Mouse (Mus musculus) heart, embryonic 11.5 days (tissue): Measurements from ENCODE around the gene Zfp449. TPM values are rescaled to one million over a fixed set of nuclear protein-coding genes. Genes with fewer than 3 reads are reported as not detected.
A peak's percentile ranks its signal among the peaks of the same experiment; 100 is the strongest.

Experiments used
- ATAC-seq: fragments of 200-750 bp; cut with Nextera tagmentation; replicated peaks from 2 replicates; pipeline ENCODE4 v1.8.0; 2017; ENCODE audit warnings: moderate library complexity; ENCODE audit not compliant: insufficient number of reproducible peaks, low FRiP score, low TSS enrichment
- H3K27ac ChIP-seq: fragments of 300-500 bp; sonication (generic); 2 replicates; pipeline ENCODE4 v1.5.1; 2014; ENCODE audit warnings: mild to moderate bottlenecking, low read depth, low read length
- H3K27me3 ChIP-seq: fragments of 300-500 bp; sonication (generic); 2 replicates; pipeline ENCODE4 v1.6.1; 2014; ENCODE audit warnings: mild to moderate bottlenecking, low read length, mixed read lengths; ENCODE audit not compliant: control insufficient read depth, insufficient read depth
- H3K36me3 ChIP-seq: fragments of 300-500 bp; sonication (generic); 2 replicates; pipeline ENCODE4 v1.6.1; 2014; ENCODE audit warnings: mild to moderate bottlenecking, low read length, moderate library complexity, mixed read lengths; ENCODE audit not compliant: control insufficient read depth, insufficient read depth
- H3K4me1 ChIP-seq: fragments of 300-500 bp; sonication (generic); 2 replicates; pipeline ENCODE4 v1.6.1; 2014; ENCODE audit warnings: low read length; ENCODE audit not compliant: control insufficient read depth, insufficient read depth
- H3K4me2 ChIP-seq: fragments of 300-500 bp; sonication (generic); 2 replicates; pipeline ENCODE4 v1.6.1; 2014; ENCODE audit warnings: mild to moderate bottlenecking, moderate library complexity
- H3K4me3 ChIP-seq: fragments of 300-500 bp; sonication (generic); 2 replicates; pipeline ENCODE4 v1.5.1; 2014; ENCODE audit warnings: low read depth, low read length
- H3K9ac ChIP-seq: fragments of 300-500 bp; sonication (generic); 2 replicates; pipeline ENCODE4 v1.6.1; 2014; ENCODE audit warnings: mild to moderate bottlenecking, low read depth, low read length, moderate library complexity
- H3K9me3 ChIP-seq: fragments of 300-500 bp; sonication (generic); replicated peaks from 2 replicates; pipeline ENCODE4 v1.6.1; 2016; ENCODE audit warnings: low read length; ENCODE audit not compliant: control insufficient read depth
- WGBS: fragments of 180-500 bp; shearing (Covaris S2); extraction: QIAGEN DNeasy Blood & Tissue Kit; methylation state at CpG from one replicate; pipeline ENCODE4 v1.1.7; 2014; ENCODE audit not compliant: insufficient replicate concordance; 5-methylcytosine and 5-hydroxymethylcytosine counted together
- polyA plus RNA-seq: library from polyadenylated mRNA; unstranded; fragments of >200 nt; fragmentation: Nextera tagmentation; extraction: Ambion mirVana; gene quantifications from 2 replicates; pipeline ENCODE4 v1.2.1, GENCODE M21; 2014

The Zfp449 gene
- polyA plus RNA-seq: 8.0 and 9.7 TPM in 2 replicates

GRCm38 (mm10) chrX:56346176-56346931 is at the start of gene Zfp449:
Zfp449 (plus strand) TSS chrX:56346400.
- no peaks in the 10 kb centered on the region for H3K36me3 ChIP-seq
- H3K4me2 ChIP-seq: peak within 1 kb of the TSS; percentile 59
- no peaks in the 10 kb centered on the region for H3K4me1 ChIP-seq
- 11% methylated on average over 38 of the region's 39 CpGs for WGBS
- no peaks in the 10 kb centered on the region for H3K9me3 ChIP-seq
- ATAC-seq: peak; percentile 86
- no peaks in the 10 kb centered on the region for H3K27me3 ChIP-seq
- peak within 1 kb of the TSS; percentile 73 for H3K9ac ChIP-seq
- H3K27ac ChIP-seq: 0 out of 2 replicates have a peak within 1 kb of the TSS, but pooled peaks have one; percentile 10
- peak within 1 kb of the TSS; percentile 60 for H3K4me3 ChIP-seq

- Histone ChIP-seq H3K9ac (no peak overlapping the region), H3K4me1 (no peaks in the 10 kb centered on the region), H3K27ac (no peak overlapping the region), H3K4me2 (no peak overlapping the region), H3K27me3 (no peaks in the 10 kb centered on the region), H3K9me3 (no peaks in the 10 kb centered on the region), H3K36me3 (no peaks in the 10 kb centered on the region), H3K4me3 (no peak overlapping the region)
- WGBS: 75% methylated on average over 5 of the region's 5 CpGs
- no peak for ATAC-seq
Observed at GRCm38 (mm10) chrX:56307597-56307996, 38.6 kb upstream of the Zfp449 start.

GRCm38 (mm10) chrX:56312813-56313212 is 33.4 kb upstream of the Zfp449 start:
- Histone ChIP-seq H3K36me3 (no peaks in the 10 kb centered on the region), H3K4me2 (no peak overlapping the region), H3K4me3 (no peak overlapping the region), H3K27me3 (no peaks in the 10 kb centered on the region), H3K27ac (no peak overlapping the region), H3K4me1 (no peaks in the 10 kb centered on the region), H3K9ac (no peak overlapping the region), H3K9me3 (no peaks in the 10 kb centered on the region)
- 86% methylated on average over 1 of the region's 1 CpGs for WGBS
- ATAC-seq: no peak

- 72% methylated on average over 5 of the region's 5 CpGs for WGBS
- no peak for ATAC-seq
- Histone ChIP-seq H3K36me3 (no peaks in the 10 kb centered on the region), H3K4me1 (no peaks in the 10 kb centered on the region), H3K9me3 (no peaks in the 10 kb centered on the region), H3K9ac (no peak overlapping the region), H3K27ac (no peak overlapping the region), H3K27me3 (no peaks in the 10 kb centered on the region), H3K4me2 (no peak overlapping the region), H3K4me3 (no peak overlapping the region)
Observed at GRCm38 (mm10) chrX:56322096-56322495, 24.1 kb upstream of the Zfp449 start.

- Histone ChIP-seq H3K4me3 (no peak overlapping the region), H3K27me3 (no peaks in the 10 kb centered on the region), H3K4me1 (no peaks in the 10 kb centered on the region), H3K27ac (no peak overlapping the region), H3K4me2 (no peak overlapping the region), H3K9ac (no peak overlapping the region), H3K9me3 (no peaks in the 10 kb centered on the region), H3K36me3 (no peaks in the 10 kb centered on the region)
- no peak for ATAC-seq
- 67% methylated on average over 2 of the region's 2 CpGs for WGBS
Observed at GRCm38 (mm10) chrX:56322731-56323130, 23.5 kb upstream of the Zfp449 start.

GRCm38 (mm10) chrX:56332046-56332445 is 14.2 kb upstream of the Zfp449 start:
- Histone ChIP-seq H3K27me3 (no peaks in the 10 kb centered on the region), H3K36me3 (no peaks in the 10 kb centered on the region), H3K27ac (no peak overlapping the region), H3K4me1 (no peaks in the 10 kb centered on the region), H3K4me2 (no peak overlapping the region), H3K9ac (no peak overlapping the region), H3K9me3 (no peaks in the 10 kb centered on the region; the same call in 1 of the 2 replicates), H3K4me3 (no peak overlapping the region)
- ATAC-seq: no peak
- WGBS: 50% methylated on average over 3 of the region's 3 CpGs

GRCm38 (mm10) chrX:56340305-56340704 is 5.9 kb upstream of the Zfp449 start:
- ATAC-seq: no peak
- no peak overlapping the region for H3K4me3 ChIP-seq
- H3K27me3 ChIP-seq: no peaks in the 10 kb centered on the region
- H3K27ac ChIP-seq: no peak overlapping the region
- no peak overlapping the region for H3K4me2 ChIP-seq
- no peak overlapping the region for H3K9ac ChIP-seq
- no peaks in the 10 kb centered on the region for H3K4me1 ChIP-seq
- H3K9me3 ChIP-seq: no peaks in the 10 kb centered on the region
- H3K36me3 ChIP-seq: no peaks in the 10 kb centered on the region

GRCm38 (mm10) chrX:56342921-56343320 is 3.3 kb upstream of the Zfp449 start:
- no peak overlapping the region for H3K4me3 ChIP-seq
- no peak overlapping the region for H3K27ac ChIP-seq
- no peak overlapping the region for H3K4me2 ChIP-seq
- 75% methylated on average over 3 of the region's 3 CpGs for WGBS
- no peak for ATAC-seq
- H3K9me3 ChIP-seq: no peaks in the 10 kb centered on the region
- no peak overlapping the region for H3K9ac ChIP-seq
- H3K36me3 ChIP-seq: no peaks in the 10 kb centered on the region
- H3K27me3 ChIP-seq: no peaks in the 10 kb centered on the region
- H3K4me1 ChIP-seq: no peaks in the 10 kb centered on the region

GRCm38 (mm10) chrX:56346932-56347253 is 693 bp downstream of the Zfp449 start:
- Histone ChIP-seq H3K27me3 (no peaks in the 10 kb centered on the region), H3K4me2 (peak overlapping the region; percentile 59), H3K4me1 (no peaks in the 10 kb centered on the region), H3K9me3 (no peaks in the 10 kb centered on the region), H3K36me3 (no peaks in the 10 kb centered on the region), H3K4me3 (peak overlapping the region; percentile 60), H3K27ac (no peak overlapping the region), H3K9ac (peak overlapping the region; percentile 73)
- no peak for ATAC-seq
- 48% methylated on average over 8 of the region's 8 CpGs for WGBS
